Mouse (Mus musculus): ENCODE results near the gene Slc25a33.

The Slc25a33 gene

GRCm38 (mm10) chr4:149794966-149795477 is 20.9 kb upstream of the Slc25a33 start:
- no peak for DNase-seq (ENCODE audit: low spot score in 2 of 2)

GRCm38 (mm10) chr4:149794010-149794338 is 19.9 kb upstream of the Slc25a33 start:
- no peak for DNase-seq (ENCODE audit: low spot score in 2 of 2)

GRCm38 (mm10) chr4:149793156-149794009 is 19.3 kb upstream of the Slc25a33 start:
- peak in 1 of 2 experiments; percentile 51 for DNase-seq (ENCODE audit: low spot score in 2 of 2)

GRCm38 (mm10) chr4:149792159-149792800 is 18.2 kb upstream of the Slc25a33 start:
- no peak for DNase-seq (ENCODE audit: low spot score in 2 of 2)

- DNase-seq (ENCODE audit: low spot score in 2 of 2), result no peak
Observed at GRCm38 (mm10) chr4:149791470-149791869, 17.4 kb upstream of the Slc25a33 start.

GRCm38 (mm10) chr4:149790969-149791368 is 16.9 kb upstream of the Slc25a33 start:
- DNase-seq (ENCODE audit: low spot score in 2 of 2), result no peak

- no peak for DNase-seq (ENCODE audit: low spot score in 2 of 2)
Observed at GRCm38 (mm10) chr4:149790546-149790945, 16.5 kb upstream of the Slc25a33 start.

GRCm38 (mm10) chr4:149789421-149790194 is 15.5 kb upstream of the Slc25a33 start:
- DNase-seq (ENCODE audit: low spot score in 2 of 2), result no peak

GRCm38 (mm10) chr4:149784901-149785300 is 10.8 kb upstream of the Slc25a33 start:
- no peak for DNase-seq (ENCODE audit: low spot score in 2 of 2)

- DNase-seq (ENCODE audit: low spot score in 2 of 2), result no peak
Observed at GRCm38 (mm10) chr4:149784371-149784770, 10.3 kb upstream of the Slc25a33 start.

- DNase-seq (ENCODE audit: low spot score in 2 of 2), result no peak
Observed at GRCm38 (mm10) chr4:149782975-149783374, 8.9 kb upstream of the Slc25a33 start.

GRCm38 (mm10) chr4:149780565-149781356 is 6.7 kb upstream of the Slc25a33 start:
- peak; percentile 28 to 41 for DNase-seq (ENCODE audit: low spot score in 2 of 2)

- DNase-seq (ENCODE audit: low spot score in 2 of 2), result no peak
Observed at GRCm38 (mm10) chr4:149779966-149780365, 5.9 kb upstream of the Slc25a33 start.

- DNase-seq (ENCODE audit: low spot score in 2 of 2), result no peak
Observed at GRCm38 (mm10) chr4:149777126-149777525, 3.0 kb upstream of the Slc25a33 start.

GRCm38 (mm10) chr4:149775760-149776362 is 1.8 kb upstream of the Slc25a33 start:
- DNase-seq (ENCODE audit: low spot score in 2 of 2), result no peak

GRCm38 (mm10) chr4:149775330-149775729 is 1.3 kb upstream of the Slc25a33 start:
- DNase-seq (ENCODE audit: low spot score in 2 of 2), result no peak

- peak in 1 of 2 experiments; percentile 29 for DNase-seq (ENCODE audit: low spot score in 2 of 2)
Observed at GRCm38 (mm10) chr4:149773408-149774093, 526 bp downstream of the Slc25a33 start.

GRCm38 (mm10) chr4:149772394-149772793 is 1.7 kb downstream of the Slc25a33 start:
- DNase-seq (ENCODE audit: low spot score in 2 of 2), result no peak

GRCm38 (mm10) chr4:149765201-149765600 is 8.9 kb downstream of the Slc25a33 start:
- no peak for DNase-seq (ENCODE audit: low spot score in 2 of 2)

GRCm38 (mm10) chr4:149763335-149763734 is 10.7 kb downstream of the Slc25a33 start:
- DNase-seq (ENCODE audit: low spot score in 2 of 2), result no peak
